Mouse (Mus musculus): ENCODE data around the gene Trappc11. TPM values are rescaled to one million over a fixed set of nuclear protein-coding genes. Genes with fewer than 3 reads are reported as not detected.

Gene Trappc11
- polyA plus RNA-seq (2014; fragmentation: Illumina TruSeq; extraction: RNeasy Lipid Tissue Mini Kit (QIAGEN cat#74804); ENCODE audit: low read depth, low replicate concordance) = 38.2 TPM

GRCm38 (mm10) chr8:47533344-47534125, at the start of gene Trappc11, which contains the start of gene Rwdd4a:
TSS of gene Trappc11 (minus strand) at chr8:47533470.
TSS of gene Rwdd4a (plus strand) at chr8:47533664.

GRCm38 (mm10) chr8:47446312-47447046, 86.8 kb downstream of the Trappc11 start, which contains the start of gene Stox2:
TSS of gene Stox2 (minus strand) at chr8:47446362.

Other genes starting within 250 kb of the Trappc11 start
- 10.6 TPM for gene Stox2, start 87.1 kb downstream of the Trappc11 start, polyA plus RNA-seq (2014; fragmentation: Illumina TruSeq; extraction: RNeasy Lipid Tissue Mini Kit (QIAGEN cat#74804); ENCODE audit: low read depth, low replicate concordance)
- 29.1 TPM for gene Rwdd4a, start 194 bp upstream of the Trappc11 start, polyA plus RNA-seq (2014; fragmentation: Illumina TruSeq; extraction: RNeasy Lipid Tissue Mini Kit (QIAGEN cat#74804); ENCODE audit: low read depth, low replicate concordance)
- 13.2 TPM for gene Ing2, start 142.1 kb upstream of the Trappc11 start, polyA plus RNA-seq (2014; fragmentation: Illumina TruSeq; extraction: RNeasy Lipid Tissue Mini Kit (QIAGEN cat#74804); ENCODE audit: low read depth, low replicate concordance)
- gene Cdkn2aip, start 180.5 kb upstream of the Trappc11 start, polyA plus RNA-seq (2014; fragmentation: Illumina TruSeq; extraction: RNeasy Lipid Tissue Mini Kit (QIAGEN cat#74804); ENCODE audit: low read depth, low replicate concordance) = 32.4 TPM

Data from sigmoid colon, adult 10 weeks (tissue).